Mouse (Mus musculus) liver, embryonic 15.5 days (tissue): ENCODE measurements around the gene Tspan3. TPM values are rescaled to one million over a fixed set of nuclear protein-coding genes. Genes with fewer than 3 reads are reported as not detected.

Experiments
- ATAC-seq: fragments of 200-750 bp; cut with Nextera tagmentation; 2 replicates; pipeline ENCODE4 v1.8.0; 2017; ENCODE audit warnings: moderate number of reproducible peaks, mild to moderate bottlenecking, moderate library complexity; ENCODE audit not compliant: insufficient read depth
- H3K27ac ChIP-seq: fragments of 300-500 bp; sonication (generic); replicated peaks from 2 replicates; pipeline ENCODE4 v1.5.1; 2015; ENCODE audit warnings: mild to moderate bottlenecking, inconsistent platforms
- H3K27me3 ChIP-seq: fragments of 300-500 bp; sonication (generic); 2 replicates; pipeline ENCODE4 v1.6.1; 2015; ENCODE audit warnings: mild to moderate bottlenecking, inconsistent platforms
- H3K36me3 ChIP-seq: fragments of 300-500 bp; sonication (generic); replicated peaks from 2 replicates; pipeline ENCODE4 v1.6.1; 2015; ENCODE audit warnings: moderate library complexity, mild to moderate bottlenecking, inconsistent platforms
- H3K4me1 ChIP-seq: fragments of 300-500 bp; sonication (generic); replicated peaks from 2 replicates; pipeline ENCODE4 v1.6.1; 2015; ENCODE audit warnings: inconsistent platforms
- H3K4me2 ChIP-seq: fragments of 300-500 bp; sonication (generic); 2 replicates; pipeline ENCODE4 v1.6.1; 2015; ENCODE audit warnings: moderate library complexity, mild to moderate bottlenecking, inconsistent platforms
- H3K4me3 ChIP-seq: fragments of 300-500 bp; sonication (generic); replicated peaks from 2 replicates; pipeline ENCODE4 v1.5.1; 2015; ENCODE audit warnings: mild to moderate bottlenecking, inconsistent platforms
- H3K9ac ChIP-seq: fragments of 300-500 bp; sonication (generic); 2 replicates; pipeline ENCODE4 v1.6.1; 2015; ENCODE audit warnings: moderate library complexity, mild to moderate bottlenecking, inconsistent platforms
- H3K9me3 ChIP-seq: fragments of 300-500 bp; sonication (generic); replicated peaks from 2 replicates; pipeline ENCODE4 v1.6.1; 2016; ENCODE audit warnings: inconsistent platforms
- WGBS: fragments of 180-500 bp; shearing (Covaris S2); methylation state at CpG from one replicate; pipeline ENCODE4 v1.1.7; 2015; ENCODE audit warnings: mixed read lengths; ENCODE audit not compliant: insufficient replicate concordance; 5-methylcytosine and 5-hydroxymethylcytosine counted together
- polyA plus RNA-seq: library from polyadenylated mRNA; unstranded; fragments of >200 nt; fragmentation: Nextera tagmentation; extraction: Ambion mirVana; gene quantifications from 2 replicates; pipeline ENCODE4 v1.2.1, GENCODE M21; 2015

Gene Tspan3
- polyA plus RNA-seq, 1 experiment from 2014 or later = 26.3 TPM

DNA sequence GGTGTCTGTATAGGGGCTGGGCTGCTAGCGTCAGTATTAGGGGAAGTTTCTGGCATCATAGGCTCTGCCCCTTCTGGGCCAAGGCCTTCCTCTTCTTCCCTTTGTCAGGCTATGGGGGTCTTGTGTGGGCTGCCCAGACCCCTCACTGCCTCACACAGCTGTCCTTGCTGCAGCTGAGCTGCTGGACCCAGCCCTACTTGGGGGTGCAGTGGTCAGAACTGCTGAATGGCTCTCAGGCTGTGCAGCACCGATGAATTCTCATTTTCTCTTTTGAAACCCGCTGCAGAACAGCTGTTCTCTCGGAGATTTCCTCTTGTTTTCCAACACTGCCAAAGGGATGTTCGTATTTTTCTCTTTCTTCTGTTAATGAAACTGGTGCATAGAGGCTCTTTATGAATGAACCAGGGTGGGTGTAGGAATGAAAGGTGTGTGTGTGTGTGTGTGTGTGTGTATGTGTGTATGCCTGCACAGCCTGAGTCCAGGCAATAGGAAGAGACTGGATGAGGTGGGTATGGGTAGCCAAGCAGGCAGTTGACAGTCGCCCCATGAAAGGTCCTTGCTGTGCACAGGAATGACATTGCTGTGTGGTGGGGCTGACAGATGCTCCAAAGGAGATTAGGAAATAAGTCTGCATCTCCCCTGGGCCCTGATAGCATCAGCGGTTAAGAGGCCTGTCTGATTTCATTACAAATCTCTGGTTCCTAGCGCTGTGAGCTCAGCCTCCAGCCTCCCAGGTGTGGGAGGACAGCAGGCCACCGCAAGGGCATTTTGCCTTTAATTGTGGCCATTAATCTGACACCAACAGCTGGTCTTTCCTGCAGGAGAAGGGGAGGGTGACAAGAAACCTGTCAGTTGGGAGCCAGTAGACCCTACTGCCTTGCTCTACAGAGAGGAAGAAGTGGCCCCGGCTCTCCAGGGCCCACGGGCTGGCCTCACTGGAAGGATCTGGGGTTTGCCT, 26.5 kb upstream of the Tspan3 start:
- WGBS = 45% methylated on average over 11 of the region's 11 CpGs

DNA sequence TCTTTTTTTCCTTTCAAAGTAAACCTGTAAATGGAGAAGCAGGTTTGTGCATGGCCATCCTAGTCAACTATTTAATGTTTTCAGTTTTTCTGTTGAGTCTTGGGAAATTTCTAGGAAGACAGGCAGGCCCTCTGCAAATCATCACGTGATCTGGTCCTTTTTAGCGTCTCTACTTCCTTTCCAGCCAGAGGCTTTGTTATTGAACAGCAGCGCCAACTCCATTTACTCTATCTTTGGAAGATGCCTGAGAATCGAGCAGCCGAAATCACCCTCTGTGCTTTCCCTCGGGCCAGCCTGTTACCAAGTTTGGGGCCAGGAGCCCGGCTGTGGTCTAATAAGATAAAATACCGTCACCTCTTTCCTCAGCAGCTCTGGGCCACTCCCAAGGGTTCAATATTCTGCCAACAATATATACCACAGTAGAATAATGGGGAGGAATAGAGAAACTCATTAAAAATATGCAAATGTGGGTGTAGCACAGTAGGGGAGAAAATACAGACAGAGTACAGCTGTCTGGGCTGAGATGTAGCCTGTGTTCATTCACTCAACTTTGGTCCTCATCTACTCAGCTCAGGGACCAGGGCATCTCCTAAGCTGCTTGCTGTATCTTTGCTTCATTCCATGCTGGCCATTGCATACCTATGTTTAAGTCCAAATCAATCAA, 15.0 kb upstream of the Tspan3 start:
- no peaks in the 10 kb centered on the region for H3K36me3 ChIP-seq
- H3K27me3 ChIP-seq = no peaks in the 10 kb centered on the region
- H3K4me1 ChIP-seq = 0 out of 2 replicates have a peak, but pooled peaks cover 5% of the 10 kb centered on the region
- H3K9ac ChIP-seq = no peak overlapping the region
- no peak overlapping the region for H3K27ac ChIP-seq
- WGBS = 24% methylated on average over 8 of the region's 8 CpGs
- no peak overlapping the region for H3K4me3 ChIP-seq
- ATAC-seq = no peak
- no peaks in the 10 kb centered on the region for H3K9me3 ChIP-seq
- H3K4me2 ChIP-seq = no peak overlapping the region

More for the DNA sequence above, 26.5 kb upstream of the Tspan3 start:
- Histone ChIP-seq H3K27ac (no peak overlapping the region), H3K4me3 (no peak overlapping the region), H3K4me1 (no peaks in the 10 kb centered on the region), H3K9ac (no peak overlapping the region), H3K9me3 (no peaks in the 10 kb centered on the region), H3K27me3 (no peaks in the 10 kb centered on the region), H3K36me3 (no peaks in the 10 kb centered on the region), H3K4me2 (no peak overlapping the region)
- no peak for ATAC-seq

DNA sequence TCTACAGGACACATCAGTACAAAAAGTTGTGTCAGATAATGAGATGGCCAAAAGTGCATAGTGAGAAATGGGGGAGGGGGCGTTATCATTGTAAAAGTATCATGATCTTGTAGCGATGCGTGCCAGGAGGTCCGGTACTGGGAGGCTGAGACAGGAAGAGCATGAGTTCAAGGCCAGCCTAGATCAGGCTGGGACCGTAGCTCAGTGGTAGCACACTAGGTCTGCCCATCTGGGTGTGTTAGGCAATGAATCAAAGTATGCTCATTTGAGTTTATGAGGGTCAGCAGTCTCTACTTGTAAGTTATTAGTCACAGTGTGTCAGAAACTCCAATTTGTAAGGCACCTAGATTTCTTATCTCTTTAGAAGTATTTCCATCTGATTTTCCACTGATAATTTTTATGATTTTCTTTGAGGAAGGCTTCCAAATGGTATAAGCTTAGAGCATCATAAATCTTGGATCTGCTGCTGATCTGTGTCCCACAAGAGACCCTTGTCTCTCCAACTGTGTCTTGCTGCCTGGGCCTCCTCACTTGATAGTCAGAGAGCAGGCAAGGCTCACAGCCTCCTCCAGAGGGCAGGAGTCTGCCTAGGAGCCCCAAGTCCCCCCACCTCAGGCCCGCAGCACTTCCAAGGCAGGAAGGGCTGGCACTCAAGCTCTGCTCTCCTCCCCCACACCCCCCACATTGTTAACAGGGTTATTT, 14.3 kb upstream of the Tspan3 start:
- H3K36me3 ChIP-seq = no peaks in the 10 kb centered on the region
- no peak overlapping the region for H3K4me2 ChIP-seq
- H3K9ac ChIP-seq = no peak overlapping the region
- WGBS = 64% methylated on average over 6 of the region's 6 CpGs
- H3K27me3 ChIP-seq = no peaks in the 10 kb centered on the region
- H3K4me1 ChIP-seq = 0 out of 2 replicates have a peak, but pooled peaks cover 5% of the 10 kb centered on the region
- H3K27ac ChIP-seq = no peak overlapping the region
- H3K9me3 ChIP-seq = no peaks in the 10 kb centered on the region
- no peak overlapping the region for H3K4me3 ChIP-seq
- ATAC-seq = no peak

DNA sequence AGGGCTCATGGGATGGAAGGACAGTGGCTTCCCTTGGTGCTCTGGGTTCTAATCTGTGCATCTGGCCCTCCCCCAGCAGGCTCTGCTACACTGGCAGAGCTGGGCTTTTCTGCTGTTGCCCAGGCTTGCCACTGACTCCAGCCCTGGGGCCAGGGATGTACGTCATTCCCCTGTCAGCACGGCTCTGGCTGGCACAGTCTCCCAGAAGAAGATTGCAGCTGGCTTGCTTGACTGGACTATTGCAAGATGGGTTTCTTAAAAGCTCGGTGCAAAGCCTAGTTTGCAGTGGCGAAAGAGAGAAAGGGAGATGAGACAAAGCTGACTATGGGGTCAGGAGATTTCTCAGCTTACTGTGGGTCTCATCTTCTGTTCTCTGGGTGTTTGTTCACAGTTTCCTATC, 12.1 kb upstream of the Tspan3 start:
- H3K4me1 ChIP-seq = 0 out of 2 replicates have a peak, but pooled peaks cover 5% of the 10 kb centered on the region
- no peak overlapping the region for H3K27ac ChIP-seq
- 66% methylated on average over 4 of the region's 4 CpGs for WGBS
- H3K27me3 ChIP-seq = no peaks in the 10 kb centered on the region
- ATAC-seq = no peak
- H3K9ac ChIP-seq = no peak overlapping the region
- H3K9me3 ChIP-seq = no peaks in the 10 kb centered on the region
- no peak overlapping the region for H3K4me2 ChIP-seq
- no peak overlapping the region for H3K4me3 ChIP-seq
- H3K36me3 ChIP-seq = no peaks in the 10 kb centered on the region

- H3K4me1 ChIP-seq = 0 out of 2 replicates have a peak, but pooled peaks cover 4% of the 10 kb centered on the region
- WGBS = 62% methylated on average over 3 of the region's 3 CpGs
- H3K36me3 ChIP-seq = no peaks in the 10 kb centered on the region
- no peak overlapping the region for H3K9ac ChIP-seq
- H3K27me3 ChIP-seq = no peaks in the 10 kb centered on the region
- H3K4me3 ChIP-seq = no peak overlapping the region
- H3K27ac ChIP-seq = no peak overlapping the region
- no peaks in the 10 kb centered on the region for H3K9me3 ChIP-seq
- no peak overlapping the region for H3K4me2 ChIP-seq
- ATAC-seq = no peak
These were observed 10.0 kb upstream of the Tspan3 start for GRCm38 (mm10) chr9:56175316-56175715.

GRCm38 (mm10) chr9:56167690-56168089, 2.4 kb upstream of the Tspan3 start:
- Histone ChIP-seq H3K9ac (no peak overlapping the region), H3K4me1 (peaks cover 11% of the 10 kb centered on the region), H3K4me2 (no peak overlapping the region), H3K27ac (no peak overlapping the region), H3K36me3 (no peaks in the 10 kb centered on the region), H3K9me3 (no peaks in the 10 kb centered on the region), H3K4me3 (no peak overlapping the region), H3K27me3 (0 out of 2 replicates have a peak, but pooled peaks cover 5% of the 10 kb centered on the region)
- 74% methylated on average over 6 of the region's 6 CpGs for WGBS
- ATAC-seq = no peak

- Histone ChIP-seq H3K4me1 (peaks cover 11% of the 10 kb centered on the region), H3K27ac (no peak overlapping the region), H3K9me3 (no peaks in the 10 kb centered on the region), H3K27me3 (peaks cover 17% of the 10 kb centered on the region; the same call in 1 of the 2 replicates), H3K4me3 (no peak overlapping the region), H3K4me2 (no peak overlapping the region), H3K9ac (no peak overlapping the region), H3K36me3 (no peaks in the 10 kb centered on the region)
- no peak for ATAC-seq
- 32% methylated on average over 5 of the region's 5 CpGs for WGBS
These were observed 884 bp upstream of the Tspan3 start for GRCm38 (mm10) chr9:56166161-56166560.

GRCm38 (mm10) chr9:56160341-56161141, 4.7 kb downstream of the Tspan3 start:
- H3K36me3 ChIP-seq = no peaks in the 10 kb centered on the region
- peaks cover 10% of the 10 kb centered on the region for H3K4me1 ChIP-seq
- H3K27ac ChIP-seq = 0 out of 2 replicates have a peak overlapping the region, but pooled peaks have one; percentile 25
- peak; percentile 89 for ATAC-seq
- H3K4me2 ChIP-seq = peak overlapping the region; percentile 96
- H3K4me3 ChIP-seq = peak overlapping the region; percentile 74
- peak overlapping the region; percentile 71 for H3K9ac ChIP-seq
- H3K27me3 ChIP-seq = peaks cover 17% of the 10 kb centered on the region; the same call in 1 of the 2 replicates
- H3K9me3 ChIP-seq = no peaks in the 10 kb centered on the region
- WGBS = under 1% methylated on average over 82 of the region's 82 CpGs

GRCm38 (mm10) chr9:56159456-56159855, 5.8 kb downstream of the Tspan3 start:
- no peak for ATAC-seq
- Histone ChIP-seq H3K36me3 (no peaks in the 10 kb centered on the region), H3K9me3 (no peaks in the 10 kb centered on the region), H3K27me3 (peaks cover 17% of the 10 kb centered on the region; the same call in 1 of the 2 replicates), H3K4me3 (no peak overlapping the region), H3K27ac (no peak overlapping the region), H3K4me2 (no peak overlapping the region), H3K4me1 (peaks cover 8% of the 10 kb centered on the region), H3K9ac (no peak overlapping the region)
- 40% methylated on average over 2 of the region's 2 CpGs for WGBS

- no peak overlapping the region for H3K27ac ChIP-seq
- ATAC-seq = no peak
These were observed 7.2 kb downstream of the Tspan3 start for GRCm38 (mm10) chr9:56158077-56158476.

More at GRCm38 (mm10) chr9:56158077-56158476, 7.2 kb downstream of the Tspan3 start:
- no peak overlapping the region for H3K4me2 ChIP-seq
- H3K27me3 ChIP-seq = peaks cover 12% of the 10 kb centered on the region; the same call in 1 of the 2 replicates
- H3K9me3 ChIP-seq = no peaks in the 10 kb centered on the region
- H3K4me1 ChIP-seq = peaks cover 8% of the 10 kb centered on the region
- H3K4me3 ChIP-seq = no peak overlapping the region
- no peak overlapping the region for H3K9ac ChIP-seq
- H3K36me3 ChIP-seq = no peaks in the 10 kb centered on the region
- 45% methylated on average over 2 of the region's 2 CpGs for whole genome bisulfite sequencing
